Mouse (Mus musculus) midbrain, embryonic 12.5 days (tissue): ENCODE measurements around the gene Pitpnb. TPM values are rescaled to one million over a fixed set of nuclear protein-coding genes. Genes with fewer than 3 reads are reported as not detected.
A peak's percentile ranks its signal among the peaks of the same experiment; 100 is the strongest.

Source experiments
- ATAC-seq: fragments of 200-750 bp; cut with Nextera tagmentation; 2 replicates; pipeline ENCODE4 v1.8.0; 2017; ENCODE audit warnings: low read depth, moderate TSS enrichment, moderate library complexity; ENCODE audit not compliant: low FRiP score
- H3K27ac ChIP-seq: fragments of 300-500 bp; sonication (generic); replicated peaks from 2 replicates; pipeline ENCODE4 v1.5.1; 2016; ENCODE audit warnings: mild to moderate bottlenecking
- H3K27me3 ChIP-seq: fragments of 300-500 bp; sonication (generic); 2 replicates; pipeline ENCODE4 v1.6.1; 2016; ENCODE audit warnings: mild to moderate bottlenecking
- H3K36me3 ChIP-seq: fragments of 300-500 bp; sonication (generic); 2 replicates; pipeline ENCODE4 v1.6.1; 2016
- H3K4me1 ChIP-seq: fragments of 300-500 bp; sonication (generic); 2 replicates; pipeline ENCODE4 v1.6.1; 2016
- H3K4me2 ChIP-seq: fragments of 300-500 bp; sonication (generic); replicated peaks from 2 replicates; pipeline ENCODE4 v1.6.1; 2016; ENCODE audit warnings: mild to moderate bottlenecking, moderate library complexity
- H3K4me3 ChIP-seq: fragments of 300-500 bp; sonication (generic); 2 replicates; pipeline ENCODE4 v1.5.1; 2016; ENCODE audit warnings: mild to moderate bottlenecking
- H3K9ac ChIP-seq: fragments of 300-500 bp; sonication (generic); replicated peaks from 2 replicates; pipeline ENCODE4 v1.6.1; 2016; ENCODE audit warnings: mild to moderate bottlenecking, moderate library complexity
- H3K9me3 ChIP-seq: fragments of 300-500 bp; sonication (generic); 2 replicates; pipeline ENCODE4 v1.6.1; 2016; ENCODE audit warnings: mild to moderate bottlenecking
- WGBS: fragments of 180-500 bp; shearing (Covaris S2); methylation state at CpG from one replicate; pipeline ENCODE4 v1.1.7; 2016; 5-methylcytosine and 5-hydroxymethylcytosine counted together
- polyA plus RNA-seq: library from polyadenylated mRNA; unstranded; fragments of >200 nt; fragmentation: Nextera tagmentation; extraction: Ambion mirVana; gene quantifications from 2 replicates; pipeline ENCODE4 v1.2.1, GENCODE M21; 2016

Pitpnb gene
- polyA plus RNA-seq, 1 experiment from 2014 or later: 110 TPM

GRCm38 (mm10) chr5:111429726-111430125 lies 99.2 kb downstream of the Pitpnb start:
- no peak for ATAC-seq
- Histone ChIP-seq H3K27me3 (no peaks in the 10 kb centered on the region), H3K4me2 (peak overlapping the region; percentile 99), H3K36me3 (peaks cover 24% of the 10 kb centered on the region), H3K27ac (peak overlapping the region; percentile 67), H3K4me1 (peaks cover 100% of the 10 kb centered on the region), H3K9me3 (no peaks in the 10 kb centered on the region), H3K4me3 (peak overlapping the region; percentile 22), H3K9ac (peak overlapping the region; percentile 53)
- WGBS: 20% methylated on average over 7 of the region's 7 CpGs

GRCm38 (mm10) chr5:111431007-111431730 lies 100.6 kb downstream of the Pitpnb start:
- Histone ChIP-seq H3K4me1 (peaks cover 100% of the 10 kb centered on the region), H3K9me3 (no peaks in the 10 kb centered on the region), H3K27me3 (no peaks in the 10 kb centered on the region), H3K4me3 (no peak overlapping the region), H3K9ac (peak overlapping the region; percentile 8; the same call in 1 of the 2 replicates), H3K27ac (peak overlapping the region; percentile 40), H3K36me3 (peaks cover 30% of the 10 kb centered on the region), H3K4me2 (peak overlapping the region; percentile 99)
- no peak for ATAC-seq
- WGBS: 64% methylated on average over 11 of the region's 11 CpGs

GRCm38 (mm10) chr5:111432842-111433241 lies 102.3 kb downstream of the Pitpnb start:
- no peaks in the 10 kb centered on the region for H3K9me3 ChIP-seq
- no peak overlapping the region for H3K4me2 ChIP-seq
- peak overlapping the region; percentile 5; the same call in 1 of the 2 replicates for H3K27ac ChIP-seq
- H3K27me3 ChIP-seq: no peaks in the 10 kb centered on the region
- 27% methylated on average over 5 of the region's 5 CpGs for WGBS
- ATAC-seq: no peak
- no peak overlapping the region for H3K4me3 ChIP-seq
- H3K9ac ChIP-seq: no peak overlapping the region; the same call in 1 of the 2 replicates
- H3K4me1 ChIP-seq: peaks cover 97% of the 10 kb centered on the region
- peaks cover 31% of the 10 kb centered on the region; the same call in 1 of the 2 replicates for H3K36me3 ChIP-seq

GRCm38 (mm10) chr5:111434342-111434842 lies 103.8 kb downstream of the Pitpnb start:
- H3K27ac ChIP-seq: peak overlapping the region; percentile 44
- no peak overlapping the region for H3K9ac ChIP-seq
- H3K4me2 ChIP-seq: no peak overlapping the region
- H3K4me1 ChIP-seq: peaks cover 82% of the 10 kb centered on the region
- peaks cover 37% of the 10 kb centered on the region for H3K36me3 ChIP-seq
- no peak overlapping the region for H3K4me3 ChIP-seq
- no peaks in the 10 kb centered on the region for H3K9me3 ChIP-seq
- WGBS: 35% methylated on average over 16 of the region's 16 CpGs
- no peak for ATAC-seq
- H3K27me3 ChIP-seq: no peaks in the 10 kb centered on the region

GRCm38 (mm10) chr5:111436260-111436659 lies 105.7 kb downstream of the Pitpnb start:
- Histone ChIP-seq H3K4me1 (peaks cover 72% of the 10 kb centered on the region), H3K4me3 (no peak overlapping the region), H3K27ac (no peak overlapping the region), H3K27me3 (no peaks in the 10 kb centered on the region), H3K36me3 (peaks cover 54% of the 10 kb centered on the region), H3K4me2 (no peak overlapping the region), H3K9ac (no peak overlapping the region), H3K9me3 (no peaks in the 10 kb centered on the region)
- 90% methylated on average over 7 of the region's 7 CpGs for WGBS
- ATAC-seq: no peak

- Histone ChIP-seq H3K9ac (no peak overlapping the region), H3K27ac (peak overlapping the region; percentile 40; the same call in 1 of the 2 replicates), H3K36me3 (peaks cover 64% of the 10 kb centered on the region), H3K9me3 (no peaks in the 10 kb centered on the region), H3K27me3 (no peaks in the 10 kb centered on the region), H3K4me2 (no peak overlapping the region), H3K4me1 (peaks cover 72% of the 10 kb centered on the region), H3K4me3 (no peak overlapping the region)
- WGBS: 61% methylated on average over 7 of the region's 7 CpGs
- no peak for ATAC-seq
These were observed 106.6 kb downstream of the Pitpnb start for GRCm38 (mm10) chr5:111437205-111437604.

Other genes with a start within 250 kb of the Pitpnb start
- 55.9 and 61.8 TPM in 2 replicates for gene Mn1, start 86.6 kb downstream of the Pitpnb start, polyA plus RNA-seq